Mouse (Mus musculus) MN1 (cell line): Measurements from ENCODE around the gene Vmn2r30.
A peak's percentile ranks its signal among the peaks of the same experiment; 100 is the strongest.
"Not testable (repeated sequence)": the region's sequence is repeated elsewhere in the genome, so short reads cannot be mapped to it uniquely, and the experiment has no call there.

Source experiments
- DNase-seq: peaks from one replicate; pipeline ENCODE4 v3.0.0-alpha.2; 2016; ENCODE audit warnings: low spot score

The Vmn2r30 gene

DNA sequence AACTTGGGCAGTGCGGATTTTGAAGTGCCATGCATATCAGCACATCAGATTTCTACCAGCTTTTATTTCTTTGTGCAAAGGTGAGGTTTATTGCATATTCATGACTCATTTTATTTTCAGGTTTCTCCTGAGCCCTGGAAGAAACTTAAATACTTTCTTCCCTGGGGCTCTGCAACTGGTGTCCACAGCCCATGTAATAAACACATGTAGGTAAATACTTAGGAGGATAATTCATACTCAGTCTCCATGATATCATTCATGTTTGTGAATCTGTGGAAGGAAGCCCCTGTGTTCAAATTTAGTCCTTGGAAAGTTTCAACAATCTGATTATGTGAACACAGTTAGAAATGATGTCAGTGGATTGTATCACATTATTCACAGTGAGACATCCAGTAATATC lies at the start of gene Vmn2r30:
Vmn2r30 (minus strand) TSS at position 101 of the 400 bp plus-strand sequence.
- not testable (repeated sequence) for DNase-seq

DNA sequence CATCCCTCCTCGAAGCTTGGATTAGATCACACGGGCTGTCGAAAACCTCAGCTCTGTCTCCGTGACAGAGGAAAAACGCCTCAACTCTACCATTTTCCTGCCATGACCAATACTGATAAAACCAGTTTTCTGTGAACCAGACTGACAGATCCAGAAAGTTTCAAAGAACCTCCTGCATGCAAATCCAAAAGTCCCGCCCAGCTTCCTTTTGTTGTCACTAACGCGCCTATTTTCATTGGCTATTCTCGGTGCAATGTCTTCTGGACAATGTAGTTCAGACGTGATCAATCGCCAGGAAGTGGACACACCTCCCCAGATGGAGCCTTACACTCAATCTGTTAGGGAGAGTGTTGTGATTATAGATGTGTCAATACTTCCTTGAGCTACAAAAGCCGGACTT lies 37.0 kb upstream of the Vmn2r30 start, which contains the start of gene Gm45783:
Gm45783 (minus strand) TSS at position 143 of the 400 bp plus-strand sequence.
- not testable (repeated sequence) for DNase-seq

DNA sequence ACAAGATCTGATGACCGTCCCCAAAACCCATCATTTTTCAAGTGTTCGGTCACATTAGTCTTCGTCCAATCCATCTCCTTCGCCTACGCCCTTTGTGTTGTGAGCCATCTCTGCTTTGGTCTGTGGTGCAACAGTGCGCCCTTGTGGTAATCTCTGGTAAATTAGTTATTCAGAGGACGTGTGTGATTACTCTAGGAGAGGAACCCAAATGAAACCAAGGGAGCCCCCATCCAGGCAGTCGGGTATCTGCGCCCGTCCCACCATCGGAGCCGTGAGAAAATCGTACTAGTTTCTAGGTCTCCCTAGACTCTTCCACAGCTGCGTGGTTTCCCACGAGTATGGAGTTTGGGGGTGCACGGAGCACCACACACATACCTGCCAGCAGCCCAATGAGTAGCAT lies 41.8 kb downstream of the Vmn2r30 start:
- peak; percentile 46 for DNase-seq

DNA sequence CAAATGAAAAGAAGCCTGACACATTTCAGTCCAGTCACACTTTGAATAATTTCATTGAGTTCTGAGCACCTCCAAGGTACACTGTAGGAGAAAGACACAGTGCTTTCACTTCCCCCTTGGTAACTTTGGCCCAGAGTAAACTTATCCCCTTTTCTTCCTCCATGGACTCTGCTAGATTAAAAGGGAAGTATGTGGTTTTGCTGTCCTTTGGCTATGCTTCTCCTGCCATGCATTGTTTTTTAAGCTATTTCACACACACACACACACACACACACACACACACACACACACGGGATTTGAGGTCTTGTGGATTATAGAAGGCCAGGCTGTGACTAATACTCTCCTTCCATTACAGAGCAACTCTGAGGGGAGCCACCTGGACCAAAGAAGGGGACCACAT lies 56.0 kb downstream of the Vmn2r30 start:
- peak; percentile 4 for DNase-seq

DNA sequence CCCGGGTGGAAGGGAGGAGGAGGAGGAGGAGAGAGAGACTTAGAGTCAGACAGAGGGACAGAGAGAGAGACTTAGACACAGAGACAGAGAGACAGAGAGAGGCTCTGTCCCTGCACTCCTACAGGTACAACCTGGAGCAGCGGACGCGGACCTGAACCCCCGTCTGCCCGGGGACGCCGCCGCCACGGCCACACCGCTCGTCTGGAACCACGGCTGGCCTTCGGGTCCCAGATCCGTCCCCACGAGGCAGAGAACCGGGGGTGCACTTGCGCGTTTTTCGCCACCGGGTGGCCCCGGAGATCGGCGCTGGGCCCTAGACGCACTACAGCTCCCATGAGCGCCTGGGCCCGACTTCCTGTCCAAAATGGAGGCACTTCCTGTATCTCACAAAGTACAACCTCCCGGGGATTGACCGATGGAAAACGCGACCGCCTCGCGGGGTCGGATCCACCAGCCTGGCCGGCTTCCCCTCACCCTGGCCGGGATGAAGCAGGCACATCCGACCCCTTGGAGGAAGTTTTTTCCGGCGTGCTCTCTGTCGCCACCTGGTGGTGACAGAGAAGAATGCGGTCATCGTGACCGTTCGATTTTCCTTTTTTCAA lies 59.3 kb downstream of the Vmn2r30 start, which contains the start of gene Gm45844:
Gm45844 (minus strand) TSS at position 324 of the 602 bp plus-strand sequence.
- peak; percentile 55 for DNase-seq

DNA sequence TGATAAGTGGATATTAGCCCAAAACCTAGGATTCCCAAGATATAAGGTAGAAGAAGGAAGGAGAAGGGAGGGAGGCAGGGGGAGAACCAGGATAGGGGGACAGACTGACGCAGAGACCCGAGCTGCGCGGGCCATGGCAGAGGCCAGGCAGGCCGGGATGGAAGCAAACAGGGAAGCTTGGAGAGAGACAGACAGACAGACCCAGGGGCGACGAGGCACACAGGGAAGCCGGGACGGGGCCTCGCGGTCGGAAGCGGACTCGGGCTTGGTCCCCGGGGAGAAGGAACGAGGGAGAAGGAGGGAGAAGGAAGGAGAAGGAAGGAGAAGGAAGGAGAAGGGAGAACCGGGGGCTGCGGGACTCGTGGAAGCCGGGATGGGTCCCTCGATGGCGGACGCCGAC lies 59.9 kb downstream of the Vmn2r30 start:
- DNase-seq: peak; percentile 38
